Mouse (Mus musculus): ENCODE measurements around the gene Bhlha15. TPM values are rescaled to one million over a fixed set of nuclear protein-coding genes. Genes with fewer than 3 reads are reported as not detected.

Gene Bhlha15
- polyA plus RNA-seq (2012; rRNA removed) = 0.04 and 0.11 TPM in 2 replicates

DNA sequence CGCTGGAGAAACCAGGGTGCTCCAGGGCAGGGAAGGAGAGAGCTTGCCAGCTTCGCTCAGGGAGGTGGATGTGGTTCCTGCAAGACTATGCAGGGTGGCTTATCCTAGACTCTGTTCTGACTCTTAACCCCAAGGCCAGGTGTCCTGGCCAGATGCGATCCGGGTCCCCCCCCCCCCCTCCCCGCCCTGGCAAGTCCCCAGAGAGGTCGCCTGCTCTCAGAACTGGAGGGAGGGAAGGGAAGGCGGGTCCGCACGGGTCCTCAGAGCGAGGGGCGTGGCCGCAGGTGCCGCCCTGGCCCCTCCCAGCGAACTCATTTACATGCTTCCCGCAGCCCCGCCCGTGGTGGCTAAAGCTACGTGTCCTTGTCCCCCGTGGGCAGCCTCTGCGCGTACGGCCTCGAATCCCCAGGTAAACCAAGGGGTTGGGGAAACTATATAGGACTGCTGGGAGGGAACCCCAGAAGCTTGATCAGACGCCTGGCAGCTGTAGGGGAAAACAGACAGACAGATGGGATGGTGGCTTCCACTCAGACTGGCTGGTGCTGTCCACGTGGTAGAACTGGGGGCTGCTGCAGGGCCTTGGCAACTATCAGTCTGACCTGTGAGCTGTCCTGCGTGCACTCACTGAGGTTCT is at the start of gene Bhlha15:
Gene Bhlha15 (plus strand): TSS at position 337 of the 634 bp plus-strand sequence.
- no peak for DNase-seq (ENCODE audit: extremely low spot score in 1 of 2, low spot score in 1 of 2)

DNA sequence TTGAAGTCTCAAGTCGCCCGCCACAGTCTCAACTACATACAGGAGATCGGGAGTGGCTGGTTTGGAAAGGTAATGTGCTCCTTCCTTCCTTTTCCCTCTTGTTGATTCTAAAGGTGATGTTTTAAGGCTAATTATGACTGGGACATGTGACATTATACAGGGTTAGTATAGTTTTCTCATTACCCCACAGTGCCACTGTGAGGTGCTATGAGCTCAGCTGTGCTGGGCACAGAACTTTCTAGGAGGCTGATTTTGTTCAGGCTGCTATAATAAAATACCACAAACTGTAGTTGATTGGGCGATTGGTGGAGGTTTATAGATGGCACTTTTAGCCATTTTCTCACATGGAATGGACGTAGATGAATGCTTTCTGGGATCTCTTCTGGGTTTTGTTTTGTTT is 46.6 kb upstream of the Bhlha15 start:
- DNase-seq (ENCODE audit: extremely low spot score in 1 of 2, low spot score in 1 of 2) = no peak

DNA sequence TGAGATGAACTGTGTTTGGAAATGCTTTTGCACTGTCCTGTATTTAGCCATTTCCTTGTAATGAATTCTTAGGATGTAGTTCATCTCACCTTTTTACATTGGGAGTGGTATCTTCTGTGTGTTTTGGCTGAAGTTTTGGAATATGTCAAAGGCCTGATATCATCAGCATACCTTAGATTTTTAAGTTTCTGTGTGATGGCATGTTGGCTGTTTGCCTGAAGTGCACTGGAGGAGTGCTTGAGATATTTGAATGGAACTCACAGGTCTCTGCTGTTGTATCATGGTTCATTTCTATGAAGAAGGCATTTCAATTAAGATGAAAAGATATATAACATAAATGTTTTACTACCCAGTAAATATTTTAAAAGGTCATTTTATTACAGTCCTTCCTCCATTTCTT is 43.2 kb upstream of the Bhlha15 start:
- no peak for DNase-seq (ENCODE audit: extremely low spot score in 1 of 2, low spot score in 1 of 2)

DNA sequence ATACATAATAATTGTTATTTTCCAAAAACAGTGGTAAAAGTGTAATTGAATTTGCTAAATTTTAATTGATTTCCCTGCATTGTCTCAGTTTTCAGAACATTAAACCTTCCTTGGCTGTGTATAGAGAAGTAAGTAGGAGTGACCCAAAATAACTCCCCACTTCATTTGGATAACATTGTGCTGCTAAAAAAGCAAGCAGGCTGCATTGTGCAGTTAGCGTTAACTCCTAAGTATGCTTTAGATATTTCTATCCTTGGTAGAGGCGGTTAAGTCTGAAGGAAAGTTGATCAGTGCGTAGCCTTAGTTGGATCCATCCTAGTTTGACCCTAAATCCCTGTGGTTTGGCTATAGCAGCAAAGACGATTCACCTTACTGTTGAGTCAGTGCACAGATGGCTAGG is 40.6 kb upstream of the Bhlha15 start:
- DNase-seq (ENCODE audit: extremely low spot score in 1 of 2, low spot score in 1 of 2) = no peak

DNA sequence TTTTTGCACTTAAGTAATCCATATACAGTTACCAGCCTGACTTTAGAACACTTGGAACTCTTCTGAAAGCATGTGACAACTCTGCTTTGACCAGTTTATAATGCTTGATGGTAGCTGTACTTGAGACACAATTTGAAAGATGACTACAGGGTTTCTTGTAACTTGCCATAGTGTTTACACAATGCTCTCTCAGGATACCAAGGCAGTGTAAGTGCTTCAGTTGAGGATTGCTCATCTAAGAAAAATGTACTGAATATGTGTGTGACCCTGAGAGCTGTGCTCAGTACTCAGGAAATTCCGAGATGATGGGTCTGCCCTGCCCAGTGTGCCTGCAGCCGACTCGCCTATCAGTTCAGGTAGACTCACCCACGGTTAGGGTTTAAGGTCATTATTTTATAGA is 38.8 kb upstream of the Bhlha15 start:
- DNase-seq (ENCODE audit: extremely low spot score in 1 of 2, low spot score in 1 of 2) = no peak

DNA sequence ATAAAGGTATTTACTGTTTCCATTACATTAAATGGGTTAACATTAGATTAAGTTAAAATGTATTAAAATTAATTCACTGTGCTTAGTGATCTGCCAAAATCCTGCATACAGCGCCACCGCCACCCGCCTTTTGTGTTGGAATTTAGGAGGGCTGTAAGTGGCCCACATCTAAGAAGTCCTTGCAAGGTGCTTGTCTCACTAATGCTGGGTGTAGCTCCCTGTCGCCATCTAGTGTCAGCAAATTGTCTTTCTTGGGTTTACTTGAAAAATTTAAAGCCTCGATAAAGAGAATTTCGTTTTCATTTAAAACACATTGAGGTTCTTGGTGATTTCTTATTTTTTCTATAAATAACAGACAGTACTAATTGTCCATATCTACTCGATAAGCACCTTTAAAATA is 35.6 kb upstream of the Bhlha15 start:
- peak; percentile 34 to 92 for DNase-seq (ENCODE audit: extremely low spot score in 1 of 2, low spot score in 1 of 2)

DNA sequence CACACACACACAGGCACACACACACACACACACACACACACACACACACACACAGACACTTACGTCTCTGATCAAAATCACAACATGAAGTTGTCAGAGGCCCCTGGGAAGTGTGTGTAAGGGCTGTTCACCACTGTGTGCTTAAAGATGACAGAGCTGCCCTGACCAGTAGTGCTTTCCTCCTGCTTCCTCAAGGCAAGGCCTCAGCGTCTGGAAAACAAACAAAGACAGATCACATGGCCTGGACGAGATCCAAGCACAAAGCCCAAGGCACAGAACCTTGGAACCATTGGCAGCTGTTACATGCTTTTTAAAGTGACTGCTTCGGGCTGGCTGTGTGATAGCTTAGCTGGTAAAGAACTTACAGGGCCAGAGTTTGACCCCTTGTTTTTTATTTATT is 31.5 kb upstream of the Bhlha15 start:
- DNase-seq (ENCODE audit: extremely low spot score in 1 of 2, low spot score in 1 of 2) = peak; percentile 36 to 45

DNA sequence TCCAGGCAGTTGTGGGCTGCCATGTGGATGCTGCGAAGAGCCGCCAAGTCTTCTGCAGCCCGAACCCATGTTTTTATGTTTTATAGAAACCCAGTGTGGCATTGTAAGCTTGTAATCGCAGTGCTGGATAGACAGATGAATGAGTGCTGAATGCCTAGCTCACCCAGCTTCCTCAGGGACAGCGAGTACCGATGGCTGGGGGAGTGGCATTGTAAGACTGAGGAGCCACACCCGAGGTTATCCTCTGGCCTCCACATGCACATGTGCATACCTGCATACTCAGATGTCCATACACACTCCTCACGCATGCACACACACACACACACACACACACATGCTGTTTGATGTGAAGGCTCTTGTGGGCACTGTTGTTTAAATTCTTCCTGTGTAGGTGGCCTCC is 30.9 kb upstream of the Bhlha15 start:
- DNase-seq (ENCODE audit: extremely low spot score in 1 of 2, low spot score in 1 of 2) = peak in 1 of 2 experiments; percentile 42

DNA sequence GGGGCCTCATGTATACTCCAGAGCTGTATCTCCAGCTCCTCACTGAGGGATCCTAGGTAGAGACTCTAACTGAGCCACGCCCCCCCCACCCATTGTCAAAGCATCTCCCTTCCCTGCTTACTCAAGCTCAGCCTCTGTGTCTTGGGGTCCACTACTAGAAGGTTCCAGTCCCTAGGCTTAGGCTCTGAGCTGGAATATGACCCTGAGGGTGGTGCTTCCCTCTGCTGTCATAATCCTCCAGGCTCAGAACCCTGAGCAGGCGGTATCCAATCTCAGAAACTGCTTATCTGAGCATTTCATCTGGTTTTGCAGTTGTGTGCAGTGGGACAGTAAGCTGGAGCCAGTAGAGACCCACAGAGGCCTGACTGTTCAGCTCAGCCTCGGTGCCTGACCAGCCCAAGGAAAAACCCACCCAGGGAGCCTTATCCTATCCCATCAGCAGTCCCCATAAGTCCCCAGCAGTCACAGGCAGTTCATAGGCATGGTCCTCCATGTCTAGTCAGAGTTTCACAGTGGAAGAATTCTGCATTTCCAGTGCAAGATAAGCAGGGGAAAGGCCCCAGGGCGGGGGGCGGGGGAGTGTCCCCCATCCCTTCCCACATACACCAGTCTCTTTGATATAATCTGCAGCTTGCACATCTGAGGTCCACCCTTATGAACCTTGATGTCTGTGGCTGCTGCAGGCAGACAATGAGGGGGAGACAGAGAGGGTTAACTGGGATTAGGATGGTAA is 27.8 kb upstream of the Bhlha15 start:
- no peak for DNase-seq (ENCODE audit: extremely low spot score in 1 of 2, low spot score in 1 of 2)

DNA sequence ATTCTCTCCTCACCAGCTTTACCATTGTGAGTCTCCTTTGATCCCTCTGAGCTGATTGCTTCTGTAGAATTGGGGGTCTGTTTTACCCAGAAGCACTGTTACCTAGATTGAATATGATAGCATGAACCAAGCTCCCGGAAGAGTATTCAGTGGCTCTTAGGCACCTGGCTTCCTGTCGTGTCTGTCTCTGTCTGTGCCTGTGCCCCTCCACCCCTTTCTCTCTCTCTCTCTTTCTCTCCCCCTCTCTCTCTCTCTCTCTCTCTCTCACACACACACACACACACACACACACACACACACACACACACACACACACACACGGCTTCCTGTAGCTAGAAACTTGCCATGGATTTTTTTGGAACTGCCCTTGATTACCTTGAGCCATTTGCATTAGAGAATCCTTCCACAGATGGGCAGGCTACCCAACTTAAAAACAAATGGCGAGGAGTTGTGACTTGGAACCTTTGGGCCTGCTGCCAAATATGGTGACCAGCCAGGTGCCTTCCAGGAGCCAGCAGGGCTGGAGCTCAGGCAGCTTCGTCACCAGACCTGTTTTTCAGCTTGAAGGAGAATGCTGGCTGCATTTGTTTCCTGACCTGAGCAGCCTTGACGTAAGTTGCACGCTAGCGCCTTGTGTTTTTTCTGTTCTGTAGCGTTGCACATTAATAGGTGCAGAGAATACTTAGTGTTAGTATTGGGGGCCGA is 27.1 kb upstream of the Bhlha15 start:
- no peak for DNase-seq (ENCODE audit: extremely low spot score in 1 of 2, low spot score in 1 of 2)

DNA sequence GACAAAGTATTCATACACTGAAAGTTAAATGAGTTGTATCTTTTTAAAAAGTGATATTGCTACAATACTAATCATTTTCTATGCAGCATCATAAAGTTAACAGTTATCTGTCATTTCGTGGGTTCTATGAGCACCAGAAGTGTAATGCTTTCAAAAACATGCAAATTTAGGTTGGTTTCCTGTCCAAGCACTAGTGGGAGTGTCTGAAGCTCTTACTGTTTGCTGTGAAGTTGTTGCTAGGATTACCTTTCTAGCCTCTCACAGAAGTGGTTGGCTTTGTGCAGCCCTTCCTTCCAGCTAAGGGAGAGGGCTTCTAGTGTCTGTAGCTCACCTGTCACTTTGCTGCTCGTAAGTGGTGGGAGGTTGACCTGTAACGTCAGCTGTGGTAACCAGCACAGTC is 24.3 kb upstream of the Bhlha15 start:
- no peak for DNase-seq (ENCODE audit: extremely low spot score in 1 of 2, low spot score in 1 of 2)

DNA sequence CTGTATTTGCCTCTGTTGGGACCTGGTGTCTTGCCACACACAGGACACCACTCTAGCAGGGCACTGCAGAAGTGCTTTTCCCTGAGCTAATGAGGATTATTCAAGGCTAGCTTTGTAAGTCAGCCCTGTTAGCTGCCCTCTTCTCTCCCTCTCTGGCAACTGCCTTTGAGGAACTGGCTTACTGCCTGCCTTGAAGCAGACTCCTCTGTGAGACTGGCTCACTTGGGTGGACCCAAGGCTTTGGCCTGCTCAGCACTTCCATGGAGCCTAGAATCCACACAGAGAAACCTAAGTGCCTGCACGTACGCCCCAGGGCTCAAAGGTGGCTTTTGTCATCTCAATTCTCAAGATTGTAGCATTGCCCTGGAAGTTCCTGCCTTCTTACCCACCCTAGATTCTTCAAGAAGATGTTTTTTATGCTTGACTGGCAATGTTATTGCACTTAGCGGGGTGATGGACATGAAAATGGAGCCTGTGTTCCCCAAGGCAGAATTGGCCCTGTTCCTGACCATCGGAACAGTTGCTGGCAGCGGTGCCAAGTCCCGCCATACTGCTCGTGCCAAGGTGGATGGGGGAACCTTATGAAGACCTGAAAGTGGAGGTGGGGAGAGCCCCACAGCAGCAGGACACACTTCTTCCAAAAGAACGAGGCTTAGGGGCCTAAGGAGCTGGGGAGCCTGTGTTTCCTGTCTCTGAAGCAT is 20.7 kb upstream of the Bhlha15 start:
- DNase-seq (ENCODE audit: extremely low spot score in 1 of 2, low spot score in 1 of 2) = no peak

DNA sequence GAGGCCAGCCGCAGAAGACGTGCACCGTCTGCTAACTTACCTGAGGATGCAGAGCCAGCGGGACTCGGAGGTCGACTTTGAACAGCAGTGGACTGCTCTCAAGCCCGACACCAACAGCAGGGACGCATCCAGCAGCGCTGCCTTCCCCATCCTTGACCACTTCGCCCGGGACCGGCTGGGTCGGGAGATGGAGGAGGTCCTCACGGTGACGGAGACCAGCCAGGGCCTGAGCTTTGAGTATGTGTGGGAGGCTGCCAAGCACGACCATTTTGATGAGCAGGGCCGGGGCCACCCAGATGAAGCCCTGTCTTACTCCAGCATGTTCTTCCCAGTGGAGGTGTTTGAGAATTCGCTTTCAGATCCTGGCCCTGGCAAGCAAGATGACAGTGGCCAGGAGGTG is 16.4 kb upstream of the Bhlha15 start:
- DNase-seq (ENCODE audit: extremely low spot score in 1 of 2, low spot score in 1 of 2) = no peak

DNA sequence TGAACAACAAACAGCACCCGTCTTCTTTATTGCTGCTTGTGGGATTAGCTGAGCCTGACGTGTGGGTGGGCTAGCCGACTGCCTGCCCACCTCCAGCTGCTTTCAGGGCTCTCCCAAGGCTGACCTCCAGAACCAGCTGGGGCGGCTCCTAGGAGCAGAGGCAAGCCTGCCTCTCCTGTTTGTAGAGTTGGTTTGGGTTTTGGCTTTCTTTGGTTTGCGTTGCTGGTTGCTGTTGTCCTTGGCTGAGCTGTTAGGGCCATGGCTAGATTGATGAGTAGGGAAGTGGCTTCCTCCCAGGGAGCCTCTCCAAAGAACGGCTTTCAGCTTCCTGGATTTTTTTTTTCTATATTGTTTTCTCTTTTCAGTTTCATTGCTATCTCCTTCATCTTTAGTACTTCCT is 11.9 kb upstream of the Bhlha15 start:
- DNase-seq (ENCODE audit: extremely low spot score in 1 of 2, low spot score in 1 of 2) = no peak

DNA sequence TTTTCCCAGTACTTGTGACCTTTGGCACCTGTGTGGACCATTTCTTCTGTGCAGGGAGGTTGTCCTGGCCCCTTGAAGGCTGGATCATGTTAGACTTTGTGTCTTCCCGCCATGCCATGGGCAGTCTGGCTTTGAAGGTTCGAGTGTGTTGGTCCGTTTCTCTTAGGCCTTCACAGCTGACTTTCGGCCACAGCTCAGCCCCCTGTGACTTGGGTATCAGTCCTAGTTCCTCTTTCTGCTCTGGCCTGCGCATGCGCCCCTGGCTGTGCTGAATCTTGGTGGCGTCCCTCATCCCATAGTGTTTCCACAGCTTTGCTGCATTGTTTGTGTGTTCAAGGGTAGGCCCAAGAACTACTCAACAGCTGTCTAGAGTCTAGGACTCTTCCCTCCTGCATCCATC is 8.8 kb upstream of the Bhlha15 start:
- DNase-seq (ENCODE audit: extremely low spot score in 1 of 2, low spot score in 1 of 2) = no peak

DNA sequence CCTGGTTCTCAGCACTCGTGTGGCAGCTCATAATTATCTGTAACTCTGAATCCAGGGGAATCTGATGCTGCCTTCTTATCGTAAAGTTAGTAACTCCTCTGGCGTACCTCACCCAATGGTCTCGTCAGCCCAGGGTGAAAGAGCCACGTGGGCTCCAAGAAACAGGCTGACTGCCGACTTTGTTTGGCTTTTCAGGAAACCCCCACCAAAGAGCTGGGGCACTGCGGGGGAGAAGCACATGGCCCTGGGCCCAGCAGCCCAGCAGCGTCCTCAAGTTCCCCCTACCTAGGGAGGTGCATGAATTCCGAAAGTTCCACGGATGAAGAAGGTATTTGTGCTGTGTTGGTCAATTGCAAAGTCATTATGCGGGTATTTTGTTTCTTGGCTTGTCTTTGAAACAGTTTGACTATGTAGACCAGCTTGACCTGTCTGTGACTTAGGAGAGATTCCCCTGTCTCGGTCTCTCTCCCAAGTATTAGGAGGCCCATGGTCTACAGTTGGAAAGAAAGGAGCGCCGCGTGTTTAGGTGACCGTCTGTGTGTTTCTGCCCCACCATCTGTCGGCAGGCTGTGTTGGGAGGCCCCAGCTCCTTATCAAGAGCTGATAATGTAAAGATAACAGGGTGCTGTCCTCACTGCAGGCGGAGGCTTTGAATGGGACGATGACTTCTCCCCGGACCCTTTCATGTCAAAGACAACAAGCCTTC is 7.4 kb upstream of the Bhlha15 start:
- no peak for DNase-seq (ENCODE audit: extremely low spot score in 1 of 2, low spot score in 1 of 2)

DNA sequence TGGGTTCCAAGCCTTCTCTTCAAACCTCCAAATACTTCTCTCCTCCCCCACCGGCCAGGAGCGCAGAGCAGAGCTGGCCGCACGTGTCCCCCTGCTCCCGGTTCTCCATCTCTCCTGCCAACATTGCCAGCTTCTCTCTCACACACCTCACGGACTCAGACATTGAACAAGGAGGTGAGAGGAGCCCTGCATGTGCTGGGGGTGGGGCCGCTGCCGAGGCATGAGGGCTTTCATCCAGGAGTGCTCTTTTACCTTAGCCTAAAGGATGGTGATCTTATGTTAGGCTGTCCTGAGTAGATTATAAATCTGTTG is 6.9 kb upstream of the Bhlha15 start:
- no peak for DNase-seq (ENCODE audit: extremely low spot score in 1 of 2, low spot score in 1 of 2)

DNA sequence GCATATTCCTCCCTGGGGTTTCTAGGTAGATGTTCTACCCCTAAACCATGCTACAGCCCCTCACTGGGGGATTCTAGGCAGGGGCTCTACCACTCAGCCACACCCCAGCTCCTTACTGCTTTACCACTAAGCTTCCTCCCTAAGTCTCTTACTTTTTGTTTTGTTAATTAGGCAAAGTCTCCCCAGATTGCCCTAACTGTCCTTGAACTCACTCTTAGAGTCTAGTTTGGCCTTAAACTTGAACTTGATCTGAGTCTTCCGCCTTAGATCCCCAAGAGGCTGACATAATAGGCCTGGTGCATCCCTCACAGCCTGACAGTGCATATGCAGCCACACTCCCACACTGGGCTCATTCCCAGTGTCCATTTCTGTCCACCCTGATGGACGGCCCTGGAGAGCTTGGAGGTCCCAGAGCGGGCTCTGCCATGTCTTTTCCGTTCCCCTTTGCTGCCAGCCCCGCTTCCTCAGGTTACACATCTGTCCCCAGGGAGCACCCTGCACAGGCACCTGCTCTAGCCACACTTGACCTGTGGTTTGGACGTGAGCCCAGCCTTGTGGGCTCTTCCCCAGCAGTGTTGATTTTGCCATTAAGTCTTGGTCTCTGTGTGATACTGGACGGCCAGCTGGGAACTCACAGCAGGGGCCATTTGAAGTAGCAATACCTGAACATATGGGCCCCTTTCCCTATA is 6.3 kb upstream of the Bhlha15 start:
- no peak for DNase-seq (ENCODE audit: extremely low spot score in 1 of 2, low spot score in 1 of 2)

DNA sequence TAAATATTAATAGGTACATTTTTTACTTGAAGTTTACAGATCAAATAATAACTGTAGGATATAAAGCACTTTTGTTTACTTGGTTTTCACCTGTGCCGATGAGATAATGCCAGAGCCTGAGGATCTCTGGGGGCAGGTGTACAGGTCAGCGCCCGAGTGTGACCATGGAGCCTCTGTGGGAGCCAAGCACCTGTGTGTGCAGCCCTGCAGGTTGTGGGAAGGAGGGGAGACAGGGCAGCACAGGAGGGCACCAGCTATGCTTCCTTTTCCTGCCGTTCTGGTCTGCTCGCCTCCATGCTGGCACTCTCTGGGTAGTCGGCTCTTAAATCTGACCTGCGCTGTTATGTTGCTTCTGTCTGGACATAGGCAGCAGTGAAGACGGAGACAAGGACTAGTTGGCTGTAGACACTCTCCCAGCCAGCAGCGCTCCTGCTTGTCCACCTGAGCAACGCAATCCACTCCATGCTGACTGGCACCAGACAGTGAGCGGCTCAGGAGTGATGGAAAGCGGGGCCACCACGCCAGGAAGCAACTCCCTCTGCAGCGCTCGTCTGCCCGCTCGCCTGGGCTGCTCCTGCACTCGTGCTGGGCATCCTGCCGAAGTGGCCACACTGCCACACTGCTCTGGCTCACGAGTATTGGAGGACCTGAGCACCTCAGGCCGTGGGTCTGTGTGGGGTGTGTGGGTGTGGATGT is 5.6 kb upstream of the Bhlha15 start:
- DNase-seq (ENCODE audit: extremely low spot score in 1 of 2, low spot score in 1 of 2) = no peak

DNA sequence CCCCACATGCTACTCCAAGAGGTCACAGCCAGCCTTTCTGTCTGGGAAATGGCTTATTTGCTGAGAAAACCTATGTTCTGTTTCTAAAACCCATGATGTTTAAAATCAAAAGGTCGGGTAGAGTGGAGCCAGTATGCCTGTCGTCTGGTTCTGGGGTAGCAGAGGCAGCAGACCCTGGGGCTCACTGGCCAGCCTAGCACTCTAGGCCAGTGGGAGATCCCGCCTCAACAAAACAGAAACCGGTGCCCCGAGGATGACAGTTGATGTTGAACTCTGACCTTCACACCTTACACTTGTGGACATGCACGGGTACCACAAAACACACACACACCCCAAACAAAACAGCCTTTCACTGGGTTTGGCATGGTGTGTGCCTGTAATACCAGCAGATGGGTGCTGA is 1.7 kb upstream of the Bhlha15 start:
- DNase-seq (ENCODE audit: extremely low spot score in 1 of 2, low spot score in 1 of 2) = no peak
